Mouse (Mus musculus) hindbrain, embryonic 11.5 days (tissue): ENCODE data around the gene Fam189a2. TPM values are rescaled to one million over a fixed set of nuclear protein-coding genes. Genes with fewer than 3 reads are reported as not detected.

Experiments used
- ATAC-seq: fragments of 200-750 bp; cut with Nextera tagmentation; 2 replicates; pipeline ENCODE4 v1.8.0; 2017; ENCODE audit warnings: mild to moderate bottlenecking, moderate TSS enrichment, moderate library complexity; ENCODE audit not compliant: low FRiP score
- DNase-seq: peaks from one replicate; pipeline ENCODE4 v3.0.0-alpha.2; 2015; ENCODE audit warnings: low spot score
- H3K27ac ChIP-seq: fragments of 300-500 bp; sonication (generic); 2 replicates; pipeline ENCODE4 v1.5.1; 2014; ENCODE audit warnings: mild to moderate bottlenecking, low read depth, low read length
- H3K27me3 ChIP-seq: fragments of 300-500 bp; sonication (generic); 2 replicates; pipeline ENCODE4 v1.6.1; 2014; ENCODE audit warnings: mild to moderate bottlenecking, low read length, moderate library complexity, mixed read lengths; ENCODE audit not compliant: control insufficient read depth, insufficient read depth
- H3K36me3 ChIP-seq: fragments of 300-500 bp; sonication (generic); 2 replicates; pipeline ENCODE4 v1.6.1; 2014; ENCODE audit warnings: mild to moderate bottlenecking, low read length, moderate library complexity, mixed read lengths; ENCODE audit not compliant: control insufficient read depth, insufficient read depth
- H3K4me1 ChIP-seq: fragments of 300-500 bp; sonication (generic); replicated peaks from 2 replicates; pipeline ENCODE4 v1.6.1; 2014; ENCODE audit warnings: low read length, mixed read lengths; ENCODE audit not compliant: control insufficient read depth, insufficient read depth
- H3K4me2 ChIP-seq: fragments of 300-500 bp; sonication (generic); replicated peaks from 2 replicates; pipeline ENCODE4 v1.6.1; 2014; ENCODE audit warnings: mild to moderate bottlenecking, low read depth, low read length
- H3K4me3 ChIP-seq: fragments of 300-500 bp; sonication (generic); 2 replicates; pipeline ENCODE4 v1.5.1; 2014; ENCODE audit warnings: low read depth, low read length
- H3K9ac ChIP-seq: fragments of 300-500 bp; sonication (generic); 2 replicates; pipeline ENCODE4 v1.6.1; 2014; ENCODE audit warnings: low read depth, low read length
- H3K9me3 ChIP-seq: fragments of 300-500 bp; sonication (generic); 2 replicates; pipeline ENCODE4 v1.6.1; 2016; ENCODE audit warnings: low read length; ENCODE audit not compliant: control insufficient read depth
- WGBS: fragments of 180-500 bp; shearing (Covaris S2); extraction: QIAGEN DNeasy Blood & Tissue Kit; methylation state at CpG from one replicate; pipeline ENCODE4 v1.1.7; 2014; 5-methylcytosine and 5-hydroxymethylcytosine counted together
- polyA plus RNA-seq: library from polyadenylated mRNA; unstranded; fragments of >200 nt; fragmentation: Nextera tagmentation; extraction: Ambion mirVana; gene quantifications from 2 replicates; pipeline ENCODE4 v1.2.1, GENCODE M21; 2014

Fam189a2 gene
- polyA plus RNA-seq = 0.77 and 1.7 TPM in 2 replicates

- Histone ChIP-seq H3K4me3 (peak within 1 kb of the TSS; percentile 55), H3K4me1 (no peaks in the 10 kb centered on the region; the same call in 1 of the 2 replicates), H3K4me2 (peak within 1 kb of the TSS; percentile 90), H3K36me3 (no peaks in the 10 kb centered on the region), H3K27ac (no peak within 1 kb of the TSS), H3K27me3 (peaks cover 11% of the 10 kb centered on the region; the same call in 1 of the 2 replicates), H3K9ac (peak within 1 kb of the TSS; percentile 72), H3K9me3 (no peaks in the 10 kb centered on the region)
- peak; percentile 76 for ATAC-seq
- WGBS = under 1% methylated on average over 56 of the region's 65 CpGs
- DNase-seq = peak; percentile 63
These were observed at the start of gene Fam189a2 for GRCm38 (mm10) chr19:24030871-24031556. Fam189a2 (minus strand) TSS chr19:24031019.

DNA sequence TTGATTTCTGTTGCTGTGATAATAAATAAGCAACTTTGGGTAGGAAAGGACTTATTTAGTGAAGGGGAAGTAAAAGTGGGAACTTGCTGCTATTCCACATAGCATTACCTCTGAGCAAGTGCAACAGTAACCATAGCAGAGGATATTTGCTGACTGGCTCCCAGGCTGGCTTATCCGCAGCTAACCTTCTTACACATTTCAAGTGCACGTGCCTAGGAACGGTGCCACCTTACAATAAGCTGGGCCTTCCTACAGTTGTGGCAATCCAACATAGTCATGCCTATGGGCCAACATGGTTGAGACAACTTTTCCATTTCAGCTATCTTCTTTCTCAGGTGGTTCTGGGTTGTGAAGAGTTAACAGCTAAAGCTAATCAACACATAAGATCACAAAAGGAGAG, 46.8 kb upstream of the Fam189a2 start:
- WGBS = 91% methylated on average over 3 of the region's 3 CpGs
- no peak overlapping the region for H3K4me3 ChIP-seq
- H3K4me2 ChIP-seq = no peak overlapping the region
- no peak overlapping the region for H3K27ac ChIP-seq
- ATAC-seq (no peak), DNase-seq (no peak)
- H3K9ac ChIP-seq = no peak overlapping the region
- no peaks in the 10 kb centered on the region for H3K9me3 ChIP-seq
- no peaks in the 10 kb centered on the region for H3K27me3 ChIP-seq
- no peaks in the 10 kb centered on the region for H3K4me1 ChIP-seq
- H3K36me3 ChIP-seq = no peaks in the 10 kb centered on the region

GRCm38 (mm10) chr19:24076536-24076935, 45.7 kb upstream of the Fam189a2 start:
- Histone ChIP-seq H3K9me3 (no peaks in the 10 kb centered on the region), H3K27ac (no peak overlapping the region), H3K4me1 (no peaks in the 10 kb centered on the region), H3K9ac (no peak overlapping the region), H3K27me3 (no peaks in the 10 kb centered on the region), H3K4me2 (no peak overlapping the region), H3K4me3 (no peak overlapping the region), H3K36me3 (no peaks in the 10 kb centered on the region)
- ATAC-seq = no peak
- 92% methylated on average over 7 of the region's 7 CpGs for WGBS
- DNase-seq = no peak

DNA sequence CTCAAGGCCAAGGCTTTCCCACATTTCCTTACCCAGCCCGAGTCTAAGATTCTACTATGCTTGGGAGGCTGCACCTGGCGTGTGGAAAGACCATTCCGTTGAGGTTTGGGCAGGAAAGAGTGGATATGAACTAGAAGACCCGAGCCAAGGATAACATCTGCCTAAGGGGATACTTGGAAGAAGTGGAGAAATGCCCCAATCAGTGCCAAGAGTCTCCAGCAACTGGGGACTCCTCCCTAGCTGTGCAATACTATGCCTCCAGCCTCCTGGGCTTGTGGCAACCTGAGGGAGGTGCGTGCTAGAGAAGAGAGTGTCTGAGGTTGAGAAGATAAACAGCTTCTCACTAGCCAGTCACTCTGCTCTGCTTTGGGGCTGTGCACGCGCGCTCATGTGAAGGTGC, 45.1 kb upstream of the Fam189a2 start:
- WGBS = 89% methylated on average over 8 of the region's 8 CpGs
- H3K9me3 ChIP-seq = no peaks in the 10 kb centered on the region
- DNase-seq (no peak), ATAC-seq (no peak)
- H3K27me3 ChIP-seq = no peaks in the 10 kb centered on the region
- no peak overlapping the region for H3K4me3 ChIP-seq
- H3K4me2 ChIP-seq = no peak overlapping the region
- H3K4me1 ChIP-seq = no peaks in the 10 kb centered on the region
- no peak overlapping the region for H3K27ac ChIP-seq
- no peaks in the 10 kb centered on the region for H3K36me3 ChIP-seq
- no peak overlapping the region for H3K9ac ChIP-seq

DNA sequence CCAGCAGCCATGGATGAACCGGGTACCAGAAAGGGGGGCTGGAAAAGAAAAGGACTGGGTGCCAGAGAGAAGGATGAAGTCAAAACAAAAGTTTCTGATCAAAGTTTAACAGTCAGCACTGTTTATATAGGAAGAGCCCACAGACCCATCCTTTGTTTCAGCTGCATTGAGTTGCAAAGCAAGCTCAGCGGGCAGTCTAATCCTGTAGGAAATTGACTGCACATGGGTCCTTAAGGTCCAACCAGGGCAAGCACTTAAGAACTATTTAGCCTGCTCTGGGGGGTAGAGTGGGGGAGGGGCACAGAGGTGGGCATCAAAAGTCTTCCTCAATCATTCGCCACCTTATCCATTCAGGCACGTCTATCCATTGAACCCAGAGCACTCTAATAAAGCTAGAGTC, 42.3 kb upstream of the Fam189a2 start:
- Histone ChIP-seq H3K27me3 (no peaks in the 10 kb centered on the region), H3K4me1 (no peaks in the 10 kb centered on the region), H3K4me3 (no peak overlapping the region), H3K4me2 (no peak overlapping the region), H3K36me3 (no peaks in the 10 kb centered on the region), H3K27ac (no peak overlapping the region), H3K9ac (no peak overlapping the region), H3K9me3 (no peaks in the 10 kb centered on the region)
- DNase-seq (no peak), ATAC-seq (no peak)
- 38% methylated on average over 4 of the region's 4 CpGs for WGBS

DNA sequence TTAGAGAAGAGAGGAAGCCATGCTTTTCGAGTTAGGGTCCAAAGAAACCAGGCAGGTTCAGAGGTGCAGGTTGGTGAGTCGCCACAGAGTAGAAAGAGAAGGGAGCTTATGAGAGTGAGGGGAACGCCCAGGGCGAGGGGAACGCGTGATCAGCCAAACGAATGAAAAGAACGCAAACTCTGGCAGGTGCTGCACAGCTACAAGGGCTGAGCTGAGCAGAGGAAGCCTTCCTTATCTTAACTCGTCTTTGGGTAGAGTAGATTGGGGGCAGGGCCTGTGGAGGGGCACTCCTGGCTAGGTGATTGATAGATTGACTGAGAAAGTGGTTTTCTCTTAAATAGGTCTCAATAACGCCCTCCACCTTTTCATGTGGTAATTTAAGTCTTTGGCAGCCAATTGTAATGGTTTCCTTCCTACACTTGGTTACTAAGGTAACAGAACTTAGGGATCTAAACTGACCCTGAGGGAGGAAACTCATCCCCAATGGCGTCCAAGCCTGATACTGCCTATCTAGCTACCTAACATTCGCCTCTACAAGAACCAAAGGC, 33.6 kb upstream of the Fam189a2 start:
- Histone ChIP-seq H3K36me3 (no peaks in the 10 kb centered on the region), H3K9ac (no peak overlapping the region), H3K27ac (no peak overlapping the region), H3K4me1 (no peaks in the 10 kb centered on the region), H3K4me2 (no peak overlapping the region), H3K4me3 (no peak overlapping the region), H3K27me3 (no peaks in the 10 kb centered on the region), H3K9me3 (no peaks in the 10 kb centered on the region)
- 51% methylated on average over 12 of the region's 12 CpGs for WGBS
- no peak for DNase-seq
- no peak for ATAC-seq

GRCm38 (mm10) chr19:24063585-24063984, 32.8 kb upstream of the Fam189a2 start:
- no peak overlapping the region for H3K4me2 ChIP-seq
- no peaks in the 10 kb centered on the region for H3K36me3 ChIP-seq
- DNase-seq (no peak), ATAC-seq (no peak)
- 82% methylated on average over 4 of the region's 4 CpGs for WGBS
- H3K4me3 ChIP-seq = no peak overlapping the region
- no peak overlapping the region for H3K9ac ChIP-seq
- H3K27ac ChIP-seq = no peak overlapping the region
- no peaks in the 10 kb centered on the region for H3K4me1 ChIP-seq
- no peaks in the 10 kb centered on the region for H3K9me3 ChIP-seq
- H3K27me3 ChIP-seq = no peaks in the 10 kb centered on the region

DNA sequence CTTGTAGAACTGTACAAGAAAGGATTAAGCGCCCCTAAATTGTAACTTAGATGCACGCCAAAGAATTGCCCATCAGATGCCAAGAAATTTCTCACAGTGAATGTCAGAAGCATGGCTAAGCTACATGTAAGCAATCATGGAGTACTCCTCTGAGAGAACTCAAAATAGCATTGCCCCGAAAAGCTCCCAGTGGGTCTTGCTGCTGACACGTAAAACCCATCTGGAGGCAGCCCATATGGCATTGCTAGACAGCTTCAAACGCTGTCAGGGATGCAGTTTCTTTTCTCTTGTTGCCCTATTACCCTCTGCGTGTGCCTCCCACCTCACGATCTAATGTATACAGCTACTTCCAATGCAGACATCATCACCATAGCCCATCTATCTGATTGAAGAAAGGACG, 28.0 kb upstream of the Fam189a2 start:
- no peaks in the 10 kb centered on the region for H3K36me3 ChIP-seq
- H3K27ac ChIP-seq = no peak overlapping the region
- ATAC-seq (no peak), DNase-seq (no peak)
- no peak overlapping the region for H3K9ac ChIP-seq
- H3K4me2 ChIP-seq = no peak overlapping the region
- WGBS = 81% methylated on average over 8 of the region's 8 CpGs
- H3K27me3 ChIP-seq = no peaks in the 10 kb centered on the region
- H3K4me1 ChIP-seq = no peaks in the 10 kb centered on the region
- no peaks in the 10 kb centered on the region; the same call in 1 of the 2 replicates for H3K9me3 ChIP-seq
- no peak overlapping the region for H3K4me3 ChIP-seq

DNA sequence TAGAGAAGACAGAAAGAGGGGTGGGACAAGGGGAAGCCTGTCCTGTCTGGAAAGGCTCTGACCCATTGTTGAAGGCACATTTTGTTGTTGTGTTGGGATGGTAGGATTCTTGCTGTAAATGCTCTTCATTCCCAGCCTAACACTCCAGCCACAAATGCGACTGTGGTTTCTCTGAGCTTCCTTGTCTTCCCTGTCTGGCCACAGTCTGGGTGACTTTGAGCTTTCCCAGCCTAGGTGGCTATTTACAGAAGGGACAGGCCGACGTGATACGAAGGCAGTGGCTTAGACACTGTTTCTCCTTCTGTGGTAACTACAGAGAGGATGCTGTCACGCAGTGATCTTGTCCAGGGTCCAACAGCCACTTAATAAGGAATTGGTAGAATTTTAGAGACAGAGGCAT, 27.2 kb upstream of the Fam189a2 start:
- H3K4me2 ChIP-seq = no peak overlapping the region
- no peak overlapping the region for H3K4me3 ChIP-seq
- H3K27ac ChIP-seq = no peak overlapping the region
- H3K9me3 ChIP-seq = no peaks in the 10 kb centered on the region; the same call in 1 of the 2 replicates
- no peak for ATAC-seq
- no peak for DNase-seq
- H3K27me3 ChIP-seq = no peaks in the 10 kb centered on the region
- H3K9ac ChIP-seq = no peak overlapping the region
- no peaks in the 10 kb centered on the region for H3K36me3 ChIP-seq
- 91% methylated on average over 5 of the region's 5 CpGs for WGBS
- H3K4me1 ChIP-seq = no peaks in the 10 kb centered on the region
